Mouse (Mus musculus): ENCODE data around the gene Oxct2a. TPM values are rescaled to one million over a fixed set of nuclear protein-coding genes. Genes with fewer than 3 reads are reported as not detected.

Gene Oxct2a
- total RNA-seq, 1 experiment from 2014 or later, result not detected

Other genes with a start within 250 kb of the Oxct2a start
- not detected in 2 replicates for gene Bmp8b, start 218.5 kb downstream of the Oxct2a start, total RNA-seq (2021)
- gene Oxct2b, start 207.4 kb downstream of the Oxct2a start, total RNA-seq (2021), result not detected in 2 replicates
- gene Ppie, start 183.7 kb downstream of the Oxct2a start, total RNA-seq (2021), result 44.3 and 49.8 TPM in 2 replicates
- gene Hpcal4, start 140.4 kb downstream of the Oxct2a start, total RNA-seq (2021), result 2.0 and 3.6 TPM in 2 replicates
- gene Nt5c1a, start 122.1 kb downstream of the Oxct2a start, total RNA-seq (2021), result 42.0 and 42.8 TPM in 2 replicates
- gene Heyl, start 90.1 kb downstream of the Oxct2a start, total RNA-seq (2021), result 3.8 and 4.0 TPM in 2 replicates
- 97.7 and 112 TPM in 2 replicates for gene Pabpc4, start 61.3 kb downstream of the Oxct2a start, total RNA-seq (2021)
- gene Bmp8a, start 19.6 kb upstream of the Oxct2a start, total RNA-seq (2021), result not detected in 2 replicates